Mouse (Mus musculus): ENCODE measurements at regions not wholly inside any gene's neighbourhood (a gene's known extent, or its start where the extent isn't known, plus 50 kb on each side); places are given as distances from the start of the nearest gene placed in this dataset.

GRCm38 (mm10) chr1:137806742-137807141, 368.8 kb downstream of the Ptprc start:
- H3K9me3 ChIP-seq (replicated peaks; ENCODE audit: insufficient read depth, low read length) = no peaks in the 10 kb centered on the region
- no peaks in the 10 kb centered on the region for H3K79me2 ChIP-seq (ENCODE audit: control insufficient read depth, insufficient read depth, low read length, poor library complexity)
- DNase-seq (ENCODE audit: low read depth, low spot score) = no peak
- H3K27ac ChIP-seq (ENCODE audit: control insufficient read depth, low read depth, low read length) = no peak overlapping the region
- H3K9ac ChIP-seq (ENCODE audit: control insufficient read depth, low read depth, low read length, poor library complexity, severe bottlenecking) = no peak overlapping the region
- H3K36me3 ChIP-seq (ENCODE audit: control insufficient read depth in 1 of 2, insufficient read depth in 2 of 2, low read length in 2 of 2) = no peaks in the 10 kb centered on the region
- H3K27me3 ChIP-seq (ENCODE audit: control insufficient read depth in 1 of 2, insufficient read depth in 2 of 2, low read length in 2 of 2) = no peaks in the 10 kb centered on the region
- H3K4me3 ChIP-seq (ENCODE audit: control insufficient read depth in 1 of 2, insufficient read depth in 1 of 2, low read depth in 2 of 2, low read length in 2 of 2) = no peak overlapping the region
- TF ChIP-seq EP300 (IDR thresholded peaks at IDR 0.05; ENCODE audit: low read depth in 1 of 2, low read length in 2 of 2) (0 out of 4 replicates have a peak, but pooled peaks of 1 of the 2 experiments have one; percentile 14), ELF1 (IDR thresholded peaks at IDR 0.05; ENCODE audit: low read depth, low read length) (no peak)
- H3K4me1 ChIP-seq (ENCODE audit: control insufficient read depth in 1 of 2, insufficient read depth in 2 of 2, low read length in 2 of 2) = no peaks in the 10 kb centered on the region

DNA sequence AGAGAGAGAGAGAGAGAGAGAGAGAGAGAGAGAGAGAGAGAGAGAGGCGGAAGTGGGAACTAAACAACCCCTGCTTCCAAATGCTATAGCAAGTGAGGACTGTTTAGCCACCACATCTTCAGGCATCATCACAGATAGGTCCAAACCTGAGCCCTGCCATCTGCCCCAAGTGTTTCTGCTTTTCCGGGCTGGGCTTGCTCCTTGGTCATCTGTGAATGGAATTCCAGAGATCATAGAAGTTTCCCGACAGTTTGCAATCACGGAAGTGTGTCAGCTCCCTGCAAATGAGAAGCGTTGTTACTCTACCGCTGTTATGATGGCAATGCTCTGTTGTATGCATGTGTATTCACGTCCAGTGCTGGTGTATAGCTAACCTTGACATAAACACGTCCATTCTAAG, 369.3 kb downstream of the Ptprc start:
- no peak for DNase-seq (ENCODE audit: low read depth, low spot score)
- H3K9me3 ChIP-seq (replicated peaks; ENCODE audit: insufficient read depth, low read length) = no peaks in the 10 kb centered on the region
- H3K27me3 ChIP-seq (ENCODE audit: control insufficient read depth in 1 of 2, insufficient read depth in 2 of 2, low read length in 2 of 2) = no peaks in the 10 kb centered on the region
- TF ChIP-seq KAT2A (conservative IDR thresholded peaks at IDR 0.05; ENCODE audit: low read depth, low read length) (no peak), SMC3 (IDR thresholded peaks at IDR 0.05; ENCODE audit: low read depth, low read length) (no peak), HCFC1 (IDR thresholded peaks at IDR 0.05; ENCODE audit: low read depth, low read length) (no peak), GATA1 (IDR thresholded peaks at IDR 0.05; ENCODE audit: low read depth, low read length) (no peak), SIN3A (IDR thresholded peaks at IDR 0.05; ENCODE audit: low read length) (no peak), MAFK (IDR thresholded peaks at IDR 0.05; ENCODE audit: borderline replicate concordance, low read depth, low read length) (no peak), RCOR1 (IDR thresholded peaks at IDR 0.05; ENCODE audit: low read depth, low read length) (no peak), USF2 (IDR thresholded peaks at IDR 0.05; ENCODE audit: borderline replicate concordance in 1 of 2, insufficient read depth in 1 of 2, low read depth in 1 of 2, low read length in 2 of 2) (no peak), TBP (IDR thresholded peaks at IDR 0.05; ENCODE audit: low read depth, low read length) (no peak), EP300 (IDR thresholded peaks at IDR 0.05; ENCODE audit: low read depth in 1 of 2, low read length in 2 of 2) (no peak), E2F4 (IDR thresholded peaks at IDR 0.05; ENCODE audit: borderline replicate concordance, low read depth, low read length) (no peak), UBTF (IDR thresholded peaks at IDR 0.05; ENCODE audit: borderline replicate concordance, insufficient read depth, low read depth, low read length) (no peak), ZNF384 (IDR thresholded peaks at IDR 0.05; ENCODE audit: low read depth, low read length) (no peak), ZC3H11A (IDR thresholded peaks at IDR 0.05; ENCODE audit: low read depth, low read length) (no peak), RAD21 (IDR thresholded peaks at IDR 0.05; ENCODE audit: low read depth, low read length) (no peak), ZMIZ1 (IDR thresholded peaks at IDR 0.05; ENCODE audit: low read depth, low read length) (no peak)
- H3K4me3 ChIP-seq (ENCODE audit: control insufficient read depth in 1 of 2, insufficient read depth in 1 of 2, low read depth in 2 of 2, low read length in 2 of 2) = no peak overlapping the region
- H3K79me2 ChIP-seq (ENCODE audit: control insufficient read depth, insufficient read depth, low read length, poor library complexity) = no peaks in the 10 kb centered on the region
- no peak overlapping the region for H3K9ac ChIP-seq (ENCODE audit: control insufficient read depth, low read depth, low read length, poor library complexity, severe bottlenecking)
- H3K4me1 ChIP-seq (ENCODE audit: control insufficient read depth in 1 of 2, insufficient read depth in 2 of 2, low read length in 2 of 2) = no peaks in the 10 kb centered on the region
- no peaks in the 10 kb centered on the region for H3K36me3 ChIP-seq (ENCODE audit: control insufficient read depth in 1 of 2, insufficient read depth in 2 of 2, low read length in 2 of 2)
- H3K27ac ChIP-seq (ENCODE audit: control insufficient read depth, low read depth, low read length) = no peak overlapping the region

Measured in MEL (cell line).